Mouse (Mus musculus) CH12F3 (cell line): ENCODE measurements around the gene Shisa3.

Experiments used
- in situ Hi-C: fragments of 300-500 bp; cut with MboI; formaldehyde crosslinking; loops from 2 replicates; pipeline ENCODE4 v1.14.3; 2020; ENCODE audit warnings: low sequenced_read_pairs

The Shisa3 gene

GRCm38 (mm10) chr5:67673008-67673407 lies 65.3 kb downstream of the Shisa3 start:
- in situ Hi-C loops, result no loop called here
